Mouse (Mus musculus): ENCODE results near the gene Isg20.

The Isg20 gene

GRCm38 (mm10) chr7:78912974-78913474, at the start of gene Isg20:
TSS of gene Isg20 (plus strand) at chr7:78913424.
- DNase-seq (ENCODE audit: low read depth, low spot score) = no peak

GRCm38 (mm10) chr7:78863796-78864445, 49.3 kb upstream of the Isg20 start:
- DNase-seq (ENCODE audit: low read depth, low spot score) = no peak

- no peak for DNase-seq (ENCODE audit: low read depth, low spot score)
Measured at GRCm38 (mm10) chr7:78864446-78864802, 48.8 kb upstream of the Isg20 start.

GRCm38 (mm10) chr7:78865212-78865949, 47.8 kb upstream of the Isg20 start:
- no peak for DNase-seq (ENCODE audit: low read depth, low spot score)

- no peak for DNase-seq (ENCODE audit: low read depth, low spot score)
Measured at GRCm38 (mm10) chr7:78868731-78869130, 44.5 kb upstream of the Isg20 start.

GRCm38 (mm10) chr7:78872366-78872765, 40.9 kb upstream of the Isg20 start:
- no peak for DNase-seq (ENCODE audit: low read depth, low spot score)

- no peak for DNase-seq (ENCODE audit: low read depth, low spot score)
Measured at GRCm38 (mm10) chr7:78872831-78873230, 40.4 kb upstream of the Isg20 start.

GRCm38 (mm10) chr7:78881607-78882468, 31.4 kb upstream of the Isg20 start:
- DNase-seq (ENCODE audit: low read depth, low spot score) = no peak

GRCm38 (mm10) chr7:78882469-78882837, 30.8 kb upstream of the Isg20 start:
- no peak for DNase-seq (ENCODE audit: low read depth, low spot score)

GRCm38 (mm10) chr7:78883016-78883725, 30.1 kb upstream of the Isg20 start:
- DNase-seq (ENCODE audit: low read depth, low spot score) = no peak

- no peak for DNase-seq (ENCODE audit: low read depth, low spot score)
Measured at GRCm38 (mm10) chr7:78883726-78884060, 29.5 kb upstream of the Isg20 start.

- no peak for DNase-seq (ENCODE audit: low read depth, low spot score)
Measured at GRCm38 (mm10) chr7:78884139-78884538, 29.1 kb upstream of the Isg20 start.

- no peak for DNase-seq (ENCODE audit: low read depth, low spot score)
Measured at GRCm38 (mm10) chr7:78885404-78885803, 27.8 kb upstream of the Isg20 start.

- DNase-seq (ENCODE audit: low read depth, low spot score) = no peak
Measured at GRCm38 (mm10) chr7:78886496-78886895, 26.7 kb upstream of the Isg20 start.

GRCm38 (mm10) chr7:78887431-78887842, 25.8 kb upstream of the Isg20 start:
- DNase-seq (ENCODE audit: low read depth, low spot score) = no peak

- DNase-seq (ENCODE audit: low read depth, low spot score) = peak; percentile 57
Measured at GRCm38 (mm10) chr7:78890641-78891040, 22.6 kb upstream of the Isg20 start.

GRCm38 (mm10) chr7:78893917-78894316, 19.3 kb upstream of the Isg20 start:
- DNase-seq (ENCODE audit: low read depth, low spot score) = no peak

- no peak for DNase-seq (ENCODE audit: low read depth, low spot score)
Measured at GRCm38 (mm10) chr7:78895021-78895652, 18.1 kb upstream of the Isg20 start.

GRCm38 (mm10) chr7:78895653-78896333, 17.4 kb upstream of the Isg20 start, which contains the start of gene Aen:
TSS of gene Aen (plus strand) at chr7:78895854.
- DNase-seq (ENCODE audit: low read depth, low spot score) = peak; percentile 99

- no peak for DNase-seq (ENCODE audit: low read depth, low spot score)
Measured at GRCm38 (mm10) chr7:78897567-78897966, 15.7 kb upstream of the Isg20 start.
